Mouse (Mus musculus) neural tube, embryonic 13.5 days (tissue): ENCODE results near the gene Nck2. TPM values are rescaled to one million over a fixed set of nuclear protein-coding genes. Genes with fewer than 3 reads are reported as not detected.
"Not testable (repeated sequence)": the region's sequence is repeated elsewhere in the genome, so short reads cannot be mapped to it uniquely, and the experiment has no call there.

Experiments used
- ATAC-seq: fragments of 200-750 bp; cut with Nextera tagmentation; 2 replicates; pipeline ENCODE4 v1.8.0; 2017; ENCODE audit warnings: low read depth, mild to moderate bottlenecking, moderate TSS enrichment, moderate library complexity
- H3K27ac ChIP-seq: fragments of 300-500 bp; sonication (generic); replicated peaks from 2 replicates; pipeline ENCODE4 v1.5.1; 2015; ENCODE audit warnings: moderate library complexity, mild to moderate bottlenecking, inconsistent platforms
- H3K27me3 ChIP-seq: fragments of 300-500 bp; sonication (generic); 2 replicates; pipeline ENCODE4 v1.6.1; 2015; ENCODE audit warnings: mild to moderate bottlenecking, inconsistent platforms
- H3K36me3 ChIP-seq: fragments of 300-500 bp; sonication (generic); 2 replicates; pipeline ENCODE4 v1.6.1; 2015; ENCODE audit warnings: mild to moderate bottlenecking, inconsistent platforms
- H3K4me1 ChIP-seq: fragments of 300-500 bp; sonication (generic); replicated peaks from 2 replicates; pipeline ENCODE4 v1.6.1; 2015; ENCODE audit warnings: inconsistent platforms
- H3K4me2 ChIP-seq: fragments of 300-500 bp; sonication (generic); 2 replicates; pipeline ENCODE4 v1.6.1; 2015; ENCODE audit warnings: inconsistent platforms, mild to moderate bottlenecking, moderate library complexity
- H3K4me3 ChIP-seq: fragments of 300-500 bp; sonication (generic); 2 replicates; pipeline ENCODE4 v1.5.1; 2015; ENCODE audit warnings: mild to moderate bottlenecking, inconsistent platforms
- H3K9ac ChIP-seq: fragments of 300-500 bp; sonication (generic); 2 replicates; pipeline ENCODE4 v1.6.1; 2015; ENCODE audit warnings: moderate library complexity, mild to moderate bottlenecking, inconsistent platforms
- H3K9me3 ChIP-seq: fragments of 300-500 bp; sonication (generic); 2 replicates; pipeline ENCODE4 v1.6.1; 2016; ENCODE audit warnings: inconsistent platforms
- WGBS: fragments of 180-500 bp; shearing (Covaris S2); methylation state at CpG from one replicate; pipeline ENCODE4 v1.1.7; 2015; 5-methylcytosine and 5-hydroxymethylcytosine counted together
- polyA plus RNA-seq: library from polyadenylated mRNA; unstranded; fragments of >200 nt; fragmentation: Nextera tagmentation; extraction: Ambion mirVana; gene quantifications from 2 replicates; pipeline ENCODE4 v1.2.1, GENCODE M21; 2015

The Nck2 gene
- polyA plus RNA-seq, 1 experiment from 2014 or later: 33.9 TPM

DNA sequence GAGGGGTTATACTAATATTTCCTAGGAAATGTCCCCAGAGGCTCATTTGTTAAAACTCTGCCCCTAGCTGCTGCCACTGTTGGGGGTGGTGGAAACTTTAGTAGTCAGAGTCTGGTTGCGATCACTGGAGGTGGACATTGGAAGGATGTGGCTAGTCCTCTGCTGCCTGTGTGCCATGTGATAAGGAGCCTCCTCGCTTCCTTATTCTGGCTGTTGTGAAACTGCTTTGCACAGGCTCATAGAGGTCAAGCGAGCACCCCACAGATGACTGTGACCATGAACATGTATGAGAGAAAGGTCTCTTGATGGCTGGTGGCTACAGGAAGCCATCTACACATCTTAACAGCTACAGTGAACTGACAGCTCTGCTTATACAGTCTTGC lies 76.6 kb downstream of the Nck2 start:
- ATAC-seq: no peak
- Histone ChIP-seq H3K36me3 (no peaks in the 10 kb centered on the region), H3K27ac (no peak overlapping the region), H3K9ac (no peak overlapping the region), H3K4me2 (no peak overlapping the region), H3K4me3 (no peak overlapping the region), H3K9me3 (no peaks in the 10 kb centered on the region), H3K27me3 (no peaks in the 10 kb centered on the region), H3K4me1 (peaks cover 8% of the 10 kb centered on the region)
- 88% methylated on average over 3 of the region's 3 CpGs for WGBS

DNA sequence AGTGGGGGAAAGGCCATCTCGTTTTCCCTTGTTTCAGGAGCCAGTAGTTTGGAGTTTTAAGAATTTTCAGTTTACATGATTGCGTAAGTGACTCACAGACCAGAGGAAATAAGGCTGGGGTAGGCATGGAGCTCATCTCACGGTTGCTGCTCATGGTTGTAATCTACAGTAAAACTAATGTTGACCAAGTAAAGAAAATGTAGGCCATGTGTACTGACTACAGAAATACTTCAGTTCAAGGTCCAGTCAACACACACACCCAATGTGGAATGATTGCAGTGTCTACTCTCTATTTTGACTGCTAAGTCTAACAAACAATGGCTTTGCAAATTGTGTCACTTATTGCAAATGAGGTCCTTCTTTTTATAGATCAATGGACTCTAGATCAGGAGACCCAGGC lies 77.1 kb downstream of the Nck2 start:
- ATAC-seq: no peak
- Histone ChIP-seq H3K27me3 (no peaks in the 10 kb centered on the region), H3K9ac (no peak overlapping the region), H3K4me1 (peaks cover 8% of the 10 kb centered on the region), H3K9me3 (no peaks in the 10 kb centered on the region), H3K27ac (no peak overlapping the region), H3K36me3 (no peaks in the 10 kb centered on the region), H3K4me2 (no peak overlapping the region), H3K4me3 (no peak overlapping the region)
- WGBS: 94% methylated on average over 3 of the region's 3 CpGs

- WGBS: 99% methylated on average over 4 of the region's 4 CpGs
- Histone ChIP-seq H3K4me1 (peaks cover 8% of the 10 kb centered on the region), H3K9ac (no peak overlapping the region), H3K36me3 (no peaks in the 10 kb centered on the region), H3K27me3 (no peaks in the 10 kb centered on the region), H3K9me3 (no peaks in the 10 kb centered on the region), H3K27ac (no peak overlapping the region), H3K4me2 (no peak overlapping the region), H3K4me3 (no peak overlapping the region)
- no peak for ATAC-seq
Observed at GRCm38 (mm10) chr1:43521950-43522349, 77.6 kb downstream of the Nck2 start.

DNA sequence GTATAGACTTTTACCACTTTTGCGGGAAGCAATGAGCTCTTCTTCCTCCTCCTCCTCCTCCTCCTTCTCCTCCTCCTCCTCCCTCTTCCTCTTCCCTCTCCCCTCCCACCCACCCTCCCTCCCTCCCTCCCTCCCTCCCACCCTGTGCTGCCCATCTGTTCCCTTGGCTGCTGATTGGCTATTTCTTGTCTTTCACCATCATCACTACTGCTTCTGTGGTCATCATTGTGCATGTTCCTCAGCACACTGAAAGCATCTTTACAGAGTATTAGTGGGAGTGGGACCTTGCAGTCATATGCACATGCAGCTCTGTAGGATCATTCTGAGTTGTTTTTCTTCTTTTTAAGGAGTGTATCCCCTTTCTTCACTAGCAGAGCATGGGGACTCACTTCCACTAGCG lies 78.6 kb downstream of the Nck2 start:
- Histone ChIP-seq H3K4me2 (no peak overlapping the region), H3K9ac (no peak overlapping the region), H3K36me3 (no peaks in the 10 kb centered on the region), H3K27me3 (no peaks in the 10 kb centered on the region), H3K9me3 (no peaks in the 10 kb centered on the region), H3K4me1 (peaks cover 8% of the 10 kb centered on the region), H3K4me3 (no peak overlapping the region), H3K27ac (0 out of 2 replicates have a peak overlapping the region, but pooled peaks have one; percentile 46)
- WGBS: 45% methylated on average over 2 of the region's 2 CpGs
- no peak for ATAC-seq

DNA sequence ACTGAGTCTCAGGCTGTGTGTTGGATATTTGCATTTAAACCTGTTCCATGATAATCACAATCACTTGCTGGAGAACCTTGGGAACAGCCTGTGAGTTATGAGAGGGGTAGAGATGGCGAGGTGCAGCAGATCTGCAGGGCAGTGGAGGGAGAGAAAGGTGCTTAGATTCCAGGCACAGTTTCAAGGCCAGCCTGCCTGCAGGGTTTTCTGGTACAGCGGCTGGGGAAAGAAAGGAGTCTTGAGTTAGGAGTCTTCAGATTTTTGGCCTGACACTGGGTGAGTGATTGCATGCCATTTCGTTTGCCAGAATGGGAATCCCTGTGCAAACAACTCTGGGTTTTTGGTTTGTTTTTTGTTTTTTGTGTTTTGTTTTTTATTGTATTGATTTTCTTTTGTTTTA lies 80.0 kb downstream of the Nck2 start:
- Histone ChIP-seq H3K4me2 (no peak overlapping the region), H3K27ac (peak overlapping the region; percentile 42; the same call in 1 of the 2 replicates), H3K4me3 (no peak overlapping the region), H3K4me1 (peaks cover 8% of the 10 kb centered on the region), H3K9ac (no peak overlapping the region), H3K27me3 (no peaks in the 10 kb centered on the region), H3K36me3 (no peaks in the 10 kb centered on the region), H3K9me3 (no peaks in the 10 kb centered on the region)
- ATAC-seq: no peak
- 60% methylated on average over 3 of the region's 3 CpGs for WGBS

GRCm38 (mm10) chr1:43528275-43528674 lies 83.9 kb downstream of the Nck2 start:
- Histone ChIP-seq H3K27ac (no peak overlapping the region), H3K36me3 (no peaks in the 10 kb centered on the region), H3K9me3 (no peaks in the 10 kb centered on the region), H3K4me2 (no peak overlapping the region), H3K4me3 (no peak overlapping the region), H3K9ac (no peak overlapping the region), H3K27me3 (no peaks in the 10 kb centered on the region), H3K4me1 (peaks cover 30% of the 10 kb centered on the region)
- WGBS: 96% methylated on average over 2 of the region's 2 CpGs
- no peak for ATAC-seq

DNA sequence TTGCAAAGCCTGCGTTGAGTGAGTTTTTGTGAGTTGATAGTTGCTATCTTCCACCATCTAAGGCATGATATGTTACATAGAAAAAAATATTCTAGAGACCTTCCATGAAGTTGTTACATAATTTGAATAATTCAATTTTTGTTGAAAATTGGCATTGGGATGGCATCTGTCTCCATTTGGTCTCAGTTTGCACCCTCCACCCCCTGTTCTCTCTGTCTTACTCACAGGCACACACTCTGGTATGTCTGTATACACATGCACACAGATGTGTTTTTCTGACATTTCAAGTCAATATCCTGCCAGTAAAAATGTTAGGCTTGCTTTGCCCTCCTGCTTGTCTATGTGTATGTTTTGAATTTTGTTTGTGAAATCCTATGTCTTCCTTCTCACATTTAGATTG lies 84.7 kb downstream of the Nck2 start:
- Histone ChIP-seq H3K27me3 (no peaks in the 10 kb centered on the region), H3K9ac (no peak overlapping the region), H3K36me3 (no peaks in the 10 kb centered on the region), H3K4me1 (peaks cover 25% of the 10 kb centered on the region), H3K4me2 (no peak overlapping the region), H3K4me3 (no peak overlapping the region), H3K9me3 (no peaks in the 10 kb centered on the region), H3K27ac (no peak overlapping the region)
- ATAC-seq: no peak
- 96% methylated on average over 1 of the region's 1 CpGs for WGBS

DNA sequence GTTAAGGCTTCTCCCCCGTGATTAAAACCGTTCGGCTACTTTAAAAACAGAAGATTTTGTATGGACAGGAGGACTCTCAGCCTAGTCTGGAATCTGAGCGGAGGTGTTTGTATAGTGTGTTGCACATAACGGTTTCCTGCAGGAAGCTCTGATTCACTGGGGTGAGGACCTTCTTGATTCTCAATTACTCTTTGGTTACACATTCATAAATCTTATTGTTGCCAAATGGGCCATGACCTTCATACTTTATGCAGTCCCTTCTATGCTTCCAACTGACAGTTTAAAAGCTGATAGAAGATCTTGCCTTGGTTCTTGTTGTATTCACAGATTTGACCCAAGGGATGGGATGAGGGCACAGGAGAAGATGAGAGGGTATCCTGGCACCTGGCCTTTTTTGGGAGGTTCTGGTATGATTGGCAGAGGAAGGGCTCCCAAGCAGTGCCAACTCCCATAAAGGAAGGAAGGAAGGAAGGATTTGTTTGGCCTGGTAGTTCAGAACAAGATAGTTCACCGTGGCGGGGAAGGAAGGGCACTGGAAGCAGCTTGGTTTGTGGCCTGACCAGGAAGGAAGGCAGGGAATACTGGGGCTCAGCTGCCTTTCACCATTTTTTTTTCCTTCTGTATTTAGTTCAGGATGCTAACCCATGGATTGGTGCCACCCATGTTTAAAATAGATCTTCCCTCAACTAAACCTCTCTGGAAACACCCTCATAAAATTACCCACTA lies 86.1 kb downstream of the Nck2 start:
- Histone ChIP-seq H3K4me2 (no peak overlapping the region), H3K27me3 (no peaks in the 10 kb centered on the region), H3K27ac (no peak overlapping the region), H3K4me1 (peaks cover 25% of the 10 kb centered on the region), H3K9ac (no peak overlapping the region), H3K9me3 (no peaks in the 10 kb centered on the region), H3K4me3 (no peak overlapping the region), H3K36me3 (0 out of 2 replicates have a peak, but pooled peaks cover 4% of the 10 kb centered on the region)
- WGBS: 69% methylated on average over 7 of the region's 7 CpGs
- no peak; the same call in 1 of the 2 replicates for ATAC-seq

- H3K9ac ChIP-seq: no peak overlapping the region
- no peak overlapping the region for H3K27ac ChIP-seq
- H3K4me1 ChIP-seq: peaks cover 25% of the 10 kb centered on the region
- no peak for ATAC-seq
- no peaks in the 10 kb centered on the region for H3K9me3 ChIP-seq
- H3K4me3 ChIP-seq: no peak overlapping the region
- H3K4me2 ChIP-seq: no peak overlapping the region
- 0 out of 2 replicates have a peak, but pooled peaks cover 4% of the 10 kb centered on the region for H3K36me3 ChIP-seq
- WGBS: 77% methylated on average over 7 of the region's 7 CpGs
- no peaks in the 10 kb centered on the region for H3K27me3 ChIP-seq
Observed at GRCm38 (mm10) chr1:43531307-43531706, 86.9 kb downstream of the Nck2 start.

- Histone ChIP-seq H3K9ac (no peak overlapping the region), H3K4me1 (peaks cover 25% of the 10 kb centered on the region), H3K9me3 (no peaks in the 10 kb centered on the region), H3K27ac (no peak overlapping the region), H3K4me3 (no peak overlapping the region), H3K36me3 (0 out of 2 replicates have a peak, but pooled peaks cover 4% of the 10 kb centered on the region), H3K4me2 (no peak overlapping the region), H3K27me3 (no peaks in the 10 kb centered on the region)
- no peak for ATAC-seq
- WGBS: 83% methylated on average over 4 of the region's 4 CpGs
Observed at GRCm38 (mm10) chr1:43532279-43532678, 87.9 kb downstream of the Nck2 start.

DNA sequence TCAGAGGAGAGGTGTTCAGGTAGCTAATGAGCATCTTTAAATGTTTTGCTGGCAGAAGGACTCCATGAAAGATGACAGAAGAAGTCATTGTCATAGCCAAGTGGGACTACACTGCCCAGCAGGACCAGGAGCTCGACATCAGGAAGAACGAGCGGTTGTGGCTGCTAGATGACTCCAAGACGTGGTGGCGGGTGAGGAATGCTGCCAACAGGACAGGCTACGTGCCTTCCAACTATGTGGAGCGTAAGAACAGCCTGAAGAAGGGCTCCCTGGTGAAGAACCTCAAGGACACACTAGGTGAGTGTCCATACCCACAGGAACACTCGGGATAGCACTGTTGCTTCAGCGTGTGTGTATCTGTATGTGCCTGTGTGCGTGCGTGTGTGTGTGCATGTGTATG lies 89.1 kb downstream of the Nck2 start:
- WGBS: 91% methylated on average over 11 of the region's 11 CpGs
- ATAC-seq, H3K27me3 ChIP-seq: not testable (repeated sequence)

DNA sequence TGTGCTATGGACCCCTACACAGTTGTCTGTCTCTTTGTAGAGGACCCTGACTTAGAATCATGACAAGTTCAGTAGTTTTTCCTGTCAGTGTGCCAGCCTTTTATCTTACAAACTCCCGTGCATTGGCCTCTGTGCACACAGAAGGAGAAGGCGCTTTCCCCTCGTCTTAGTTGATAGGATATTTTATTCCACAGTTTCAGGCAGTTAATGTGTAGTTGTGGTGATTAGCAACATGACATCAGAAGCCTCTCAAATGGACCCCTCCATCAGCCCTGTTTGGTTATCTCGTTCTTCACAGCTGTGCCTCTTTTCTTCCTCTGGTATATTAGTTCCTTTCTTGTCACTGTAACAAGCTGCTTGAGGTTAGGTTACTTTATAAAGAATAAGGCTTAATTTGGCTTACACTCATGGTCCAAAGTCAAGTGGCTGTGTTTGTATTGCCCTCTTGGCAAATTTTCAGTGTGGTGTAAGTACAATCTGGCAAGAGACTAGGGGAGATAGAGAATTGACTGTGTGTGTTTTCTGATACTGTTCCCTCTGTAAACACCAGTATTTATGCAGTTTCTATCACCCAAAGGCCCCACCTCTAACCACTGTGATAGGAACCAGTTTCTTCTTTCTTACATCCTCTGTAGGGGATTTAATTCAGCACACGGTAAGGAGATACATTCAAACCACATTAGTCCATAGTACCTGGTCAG lies 89.8 kb downstream of the Nck2 start:
- Histone ChIP-seq H3K36me3 (0 out of 2 replicates have a peak, but pooled peaks cover 4% of the 10 kb centered on the region), H3K4me3 (no peak overlapping the region), H3K4me1 (peaks cover 25% of the 10 kb centered on the region), H3K9ac (no peak overlapping the region), H3K27ac (no peak overlapping the region), H3K27me3 (no peaks in the 10 kb centered on the region), H3K9me3 (no peaks in the 10 kb centered on the region), H3K4me2 (no peak overlapping the region)
- 87% methylated on average over 5 of the region's 5 CpGs for WGBS
- ATAC-seq: no peak

More for the DNA sequence above, 89.1 kb downstream of the Nck2 start:
- not testable (repeated sequence) for H3K4me3 ChIP-seq, H3K27ac ChIP-seq, H3K36me3 ChIP-seq, H3K9me3 ChIP-seq, H3K4me2 ChIP-seq, H3K9ac ChIP-seq
- H3K4me1 ChIP-seq: peaks cover 25% of the 10 kb centered on the region
